Mouse (Mus musculus): ENCODE data around the gene Mllt6. TPM values are rescaled to one million over a fixed set of nuclear protein-coding genes. Genes with fewer than 3 reads are reported as not detected.

Mllt6 gene
- polyA plus RNA-seq, 1 experiment = 65.9 TPM

- no peak overlapping the region for H3K4me3 ChIP-seq (replicated peaks; ENCODE audit: extremely low read depth, low read depth, low read length)
- no peaks in the 10 kb centered on the region for H3K4me1 ChIP-seq (ENCODE audit: control insufficient read depth, insufficient read depth, low read length)
- TF ChIP-seq POLR2A (IDR thresholded peaks at IDR 0.05; ENCODE audit: borderline replicate concordance, extremely low read depth, low read depth, low read length) (no peak), CTCF (IDR thresholded peaks at IDR 0.05; ENCODE audit: insufficient read depth, low read length) (no peak)
- DNase-seq = no peak
- WGBS = 66% methylated on average over 14 of the region's 14 CpGs
Observed at GRCm38 (mm10) chr11:97714784-97715760, 51.9 kb downstream of the Mllt6 start.

DNA sequence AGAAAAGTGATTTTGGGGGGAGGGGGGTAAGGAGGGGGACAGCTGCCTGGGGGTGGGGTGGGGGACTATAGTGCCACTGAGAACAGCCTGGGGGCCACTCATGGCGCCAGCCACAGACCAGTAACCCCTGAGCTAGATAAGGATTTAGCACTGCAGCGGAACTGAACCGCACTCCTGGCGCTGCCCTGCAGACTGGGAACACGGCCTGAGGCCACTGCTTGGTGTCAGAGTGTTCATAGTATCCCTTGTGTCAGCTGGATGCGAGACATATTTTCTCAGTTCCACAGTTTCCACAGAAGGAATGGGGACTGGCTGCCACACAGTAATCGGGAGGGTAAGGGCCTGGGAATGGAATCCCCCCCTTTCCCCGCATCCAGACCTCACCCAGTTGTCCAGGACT lies 52.8 kb downstream of the Mllt6 start:
- 86% methylated on average over 8 of the region's 8 CpGs for WGBS
- Histone ChIP-seq H3K4me3 (replicated peaks; ENCODE audit: extremely low read depth, low read depth, low read length) (no peak overlapping the region), H3K4me1 (ENCODE audit: control insufficient read depth, insufficient read depth, low read length) (no peaks in the 10 kb centered on the region)
- no peak for DNase-seq
- no peak for TF ChIP-seq POLR2A (IDR thresholded peaks at IDR 0.05; ENCODE audit: borderline replicate concordance, extremely low read depth, low read depth, low read length)
- TF ChIP-seq CTCF (IDR thresholded peaks at IDR 0.05; ENCODE audit: insufficient read depth, low read length) = no peak

GRCm38 (mm10) chr11:97717369-97718280 lies 54.4 kb downstream of the Mllt6 start:
- WGBS = 79% methylated on average over 26 of the region's 26 CpGs
- no peak for DNase-seq
- no peaks in the 10 kb centered on the region for H3K4me1 ChIP-seq (ENCODE audit: control insufficient read depth, insufficient read depth, low read length)
- H3K4me3 ChIP-seq (replicated peaks; ENCODE audit: extremely low read depth, low read depth, low read length) = no peak overlapping the region
- TF ChIP-seq CTCF (IDR thresholded peaks at IDR 0.05; ENCODE audit: insufficient read depth, low read length) (no peak), POLR2A (IDR thresholded peaks at IDR 0.05; ENCODE audit: borderline replicate concordance, extremely low read depth, low read depth, low read length) (no peak)

DNA sequence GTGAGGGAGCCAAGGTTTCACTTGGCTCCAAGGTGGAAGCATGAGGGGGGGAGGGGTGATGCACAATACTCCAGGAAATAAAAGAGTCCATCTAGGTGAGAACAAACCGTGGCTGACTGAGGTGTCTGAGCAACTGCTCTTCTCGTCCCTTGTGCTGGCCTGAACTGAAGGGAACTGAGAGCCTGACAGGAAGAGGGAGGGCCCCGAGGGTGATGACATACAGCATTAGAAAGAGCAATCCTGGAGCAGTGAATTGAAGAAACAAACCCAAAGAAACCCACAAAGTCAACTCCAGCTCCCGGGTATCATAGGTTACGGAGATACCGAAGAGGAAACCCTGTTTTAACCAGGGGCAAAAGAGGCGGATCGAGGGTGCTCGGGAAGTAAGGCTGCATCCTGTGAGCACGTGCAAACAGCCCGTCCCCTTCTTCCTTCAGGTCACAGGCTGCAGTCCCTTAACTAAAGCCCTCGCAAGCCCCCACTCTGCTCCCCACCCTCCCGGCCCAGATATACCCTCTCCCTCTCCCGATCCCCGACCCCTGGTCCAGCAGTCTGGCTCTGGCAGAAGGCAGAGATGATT lies 55.2 kb downstream of the Mllt6 start:
- Histone ChIP-seq H3K4me1 (ENCODE audit: control insufficient read depth, insufficient read depth, low read length) (no peaks in the 10 kb centered on the region), H3K4me3 (replicated peaks; ENCODE audit: extremely low read depth, low read depth, low read length) (no peak overlapping the region)
- TF ChIP-seq POLR2A (IDR thresholded peaks at IDR 0.05; ENCODE audit: borderline replicate concordance, extremely low read depth, low read depth, low read length) (no peak), CTCF (IDR thresholded peaks at IDR 0.05; ENCODE audit: insufficient read depth, low read length) (no peak)
- WGBS = 53% methylated on average over 15 of the region's 15 CpGs
- no peak for DNase-seq

DNA sequence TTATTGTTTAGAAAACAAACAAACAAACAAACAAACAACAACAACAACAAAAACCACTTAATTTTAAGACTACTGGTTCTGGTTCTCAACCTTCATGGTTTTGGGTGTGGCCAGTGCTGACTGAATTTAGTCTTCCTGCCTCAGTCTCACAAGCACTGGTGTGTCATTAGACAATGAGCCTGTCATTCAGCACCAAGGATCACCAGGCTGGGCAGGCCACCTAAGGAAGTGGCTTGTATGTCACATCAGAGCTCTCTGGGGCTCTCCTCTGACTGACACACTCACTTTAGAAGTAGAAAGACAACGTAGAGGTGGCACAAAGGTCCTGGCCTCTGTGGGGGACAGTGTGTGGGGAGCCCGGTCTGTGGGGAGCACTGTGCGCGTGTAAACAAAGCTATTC lies 55.8 kb downstream of the Mllt6 start:
- no peaks in the 10 kb centered on the region for H3K4me1 ChIP-seq (ENCODE audit: control insufficient read depth, insufficient read depth, low read length)
- no peak for DNase-seq
- WGBS = 72% methylated on average over 4 of the region's 4 CpGs
- no peak overlapping the region for H3K4me3 ChIP-seq (replicated peaks; ENCODE audit: extremely low read depth, low read depth, low read length)
- TF ChIP-seq POLR2A (IDR thresholded peaks at IDR 0.05; ENCODE audit: borderline replicate concordance, extremely low read depth, low read depth, low read length) (no peak), CTCF (IDR thresholded peaks at IDR 0.05; ENCODE audit: insufficient read depth, low read length) (no peak)

- no peak overlapping the region for H3K4me3 ChIP-seq (replicated peaks; ENCODE audit: extremely low read depth, low read depth, low read length)
- TF ChIP-seq CTCF (IDR thresholded peaks at IDR 0.05; ENCODE audit: insufficient read depth, low read length) (no peak), POLR2A (IDR thresholded peaks at IDR 0.05; ENCODE audit: borderline replicate concordance, extremely low read depth, low read depth, low read length) (no peak)
- H3K4me1 ChIP-seq (ENCODE audit: control insufficient read depth, insufficient read depth, low read length) = no peaks in the 10 kb centered on the region
- 90% methylated on average over 4 of the region's 4 CpGs for WGBS
- no peak for DNase-seq
Observed at GRCm38 (mm10) chr11:97721338-97721737, 58.1 kb downstream of the Mllt6 start.

GRCm38 (mm10) chr11:97723709-97724108 lies 60.5 kb downstream of the Mllt6 start:
- DNase-seq = no peak
- 53% methylated on average over 7 of the region's 7 CpGs for WGBS
- Histone ChIP-seq H3K4me3 (replicated peaks; ENCODE audit: extremely low read depth, low read depth, low read length) (no peak overlapping the region), H3K4me1 (ENCODE audit: control insufficient read depth, insufficient read depth, low read length) (no peaks in the 10 kb centered on the region)
- TF ChIP-seq POLR2A (IDR thresholded peaks at IDR 0.05; ENCODE audit: borderline replicate concordance, extremely low read depth, low read depth, low read length) = no peak
- no peak for TF ChIP-seq CTCF (IDR thresholded peaks at IDR 0.05; ENCODE audit: insufficient read depth, low read length)

DNA sequence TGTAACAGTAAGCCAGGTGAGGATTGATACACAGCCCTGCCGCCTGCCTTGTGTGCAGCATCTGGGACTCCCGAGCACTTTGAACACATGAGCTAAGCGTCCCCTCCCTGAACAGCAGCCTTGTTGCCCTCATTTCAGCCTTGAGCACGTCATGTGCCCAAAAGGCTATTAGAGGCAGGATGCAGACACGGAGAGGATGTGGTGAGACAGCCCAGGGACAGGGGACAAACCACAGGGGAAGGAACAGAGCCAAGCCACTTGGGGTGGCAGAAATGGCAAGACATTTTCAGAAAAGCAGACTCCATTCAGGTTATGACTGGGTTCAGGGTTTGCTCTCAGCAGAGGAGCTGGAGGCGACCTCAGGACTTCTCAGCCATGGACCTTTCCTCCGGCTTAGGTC lies 65.1 kb downstream of the Mllt6 start:
- no peak overlapping the region for H3K4me3 ChIP-seq (replicated peaks; ENCODE audit: extremely low read depth, low read depth, low read length)
- H3K4me1 ChIP-seq (ENCODE audit: control insufficient read depth, insufficient read depth, low read length) = no peaks in the 10 kb centered on the region
- no peak for DNase-seq
- WGBS = 69% methylated on average over 7 of the region's 7 CpGs
- TF ChIP-seq POLR2A (IDR thresholded peaks at IDR 0.05; ENCODE audit: borderline replicate concordance, extremely low read depth, low read depth, low read length) (no peak), CTCF (IDR thresholded peaks at IDR 0.05; ENCODE audit: insufficient read depth, low read length) (no peak)

GRCm38 (mm10) chr11:97728730-97729129 lies 65.5 kb downstream of the Mllt6 start:
- H3K4me1 ChIP-seq (ENCODE audit: control insufficient read depth, insufficient read depth, low read length) = peaks cover 4% of the 10 kb centered on the region; the same call in 1 of the 2 replicates
- H3K4me3 ChIP-seq (replicated peaks; ENCODE audit: extremely low read depth, low read depth, low read length) = no peak overlapping the region
- 78% methylated on average over 7 of the region's 7 CpGs for WGBS
- no peak for DNase-seq
- no peak for TF ChIP-seq POLR2A (IDR thresholded peaks at IDR 0.05; ENCODE audit: borderline replicate concordance, extremely low read depth, low read depth, low read length)
- no peak for TF ChIP-seq CTCF (IDR thresholded peaks at IDR 0.05; ENCODE audit: insufficient read depth, low read length)
